10 mouse cellular contexts compared by ENCODE assay signal in the genomic region with DNA sequence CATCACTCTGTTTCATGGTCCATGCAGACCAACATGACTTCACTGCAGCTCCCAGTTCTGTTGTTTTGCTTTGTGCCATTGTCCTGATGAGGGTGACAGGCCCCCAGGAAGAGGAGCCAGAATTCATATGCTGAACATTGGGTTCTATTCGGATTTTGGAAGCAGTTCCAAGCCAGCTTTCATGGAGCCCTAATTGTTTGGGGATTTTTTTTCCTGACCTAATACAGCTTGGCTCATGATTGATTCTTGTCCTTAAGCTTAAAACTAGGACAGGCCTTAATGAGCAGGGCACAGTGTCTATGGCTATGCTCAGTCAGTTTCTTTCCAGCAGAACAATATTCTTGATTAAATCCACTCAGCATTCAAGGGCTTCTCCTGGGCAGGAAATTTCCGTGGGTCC.
"Had no signal": no experiment of that assay in that cellular context is flagged by ENCODE, and none has a peak within 500 bp of the region (broad histone marks: within the 10 kb centered on the region; RNA-seq: fewer than 3 reads in every experiment).

No protein-coding gene starts in this region.

- H3K4me3 ChIP-seq: limb, embryonic 10.5 days; liver, embryonic 15.5 days; midbrain, embryonic 13.5 days had no signal

- H3K9ac ChIP-seq: liver, embryonic 15.5 days; midbrain, embryonic 13.5 days had no signal

- ATAC-seq: lung, postnatal 0 days; midbrain, embryonic 13.5 days had no signal

- DNase-seq: kidney, adult 8-10 months; kidney, postnatal 25 days; lung, adult 2 months; lung, postnatal 36 days; thymus, postnatal 36 days had no signal

- H3K4me2 ChIP-seq: liver, embryonic 11.5 days; liver, embryonic 15.5 days; midbrain, embryonic 13.5 days had no signal

- H3K27ac ChIP-seq: limb, embryonic 10.5 days; liver, embryonic 15.5 days; midbrain, embryonic 13.5 days had no signal

- H3K36me3 ChIP-seq: limb, embryonic 10.5 days; liver, embryonic 15.5 days had no signal

- H3K4me1 ChIP-seq: limb, embryonic 10.5 days; liver, embryonic 15.5 days; midbrain, embryonic 13.5 days had no signal

- H3K27me3 ChIP-seq: liver, embryonic 15.5 days; midbrain, embryonic 13.5 days had no signal

- H3K9me3 ChIP-seq: limb, embryonic 10.5 days; liver, embryonic 15.5 days; midbrain, embryonic 13.5 days had no signal
